Mouse (Mus musculus) liver, adult 2 months (tissue): ENCODE results near the gene Plgrkt. TPM values are rescaled to one million over a fixed set of nuclear protein-coding genes. Genes with fewer than 3 reads are reported as not detected.

Experiments used
- DNase-seq: peaks from one replicate; pipeline ENCODE4 v3.0.0-alpha.2; 2011; ENCODE audit warnings: low read depth, low spot score; ENCODE audit errors: extremely low read depth
- H3K27ac ChIP-seq: fragments of 200-500 bp; replicated peaks from 2 replicates; pipeline ENCODE4 v1.5.1; 2012; ENCODE audit warnings: low read depth, mild to moderate bottlenecking, control low read depth, inconsistent platforms, low read length; ENCODE audit not compliant: insufficient read depth
- H3K27me3 ChIP-seq: fragments of 200-500 bp; 2 replicates; pipeline ENCODE4 v1.6.1; 2012; ENCODE audit warnings: mild to moderate bottlenecking, moderate library complexity, low read length, inconsistent platforms; ENCODE audit not compliant: control insufficient read depth, insufficient read depth
- H3K36me3 ChIP-seq: fragments of 200-500 bp; 2 replicates; pipeline ENCODE4 v1.6.1; 2012; ENCODE audit warnings: low read length, inconsistent platforms; ENCODE audit not compliant: control insufficient read depth, insufficient read depth
- H3K4me1 ChIP-seq: fragments of 200-500 bp; 2 replicates; pipeline ENCODE4 v1.6.1; 2011; ENCODE audit warnings: low read length; ENCODE audit not compliant: control insufficient read depth, insufficient read depth
- H3K4me3 ChIP-seq: fragments of 200-500 bp; 2 replicates; pipeline ENCODE4 v1.5.1; 2011; ENCODE audit warnings: low read depth, mild to moderate bottlenecking, control low read depth, low read length, moderate library complexity; ENCODE audit not compliant: insufficient read depth
- H3K79me2 ChIP-seq: fragments of 200-500 bp; 2 replicates; pipeline ENCODE4 v1.6.1; 2012; ENCODE audit warnings: inconsistent platforms, mild to moderate bottlenecking, low read length, moderate library complexity; ENCODE audit not compliant: control insufficient read depth, insufficient read depth
- H3K9ac ChIP-seq: fragments of 200-500 bp; 2 replicates; pipeline ENCODE4 v1.6.1; 2012; ENCODE audit warnings: low read depth, mild to moderate bottlenecking, control low read depth, inconsistent platforms, low read length
- CTCF ChIP-seq: fragments of 200-500 bp; IDR thresholded peaks from 2 replicates; pipeline ENCODE4 v1.5.1; 2011; ENCODE audit warnings: low read depth, low read length, control low read depth
- POLR2A ChIP-seq: fragments of 200-500 bp; IDR thresholded peaks from 2 replicates; pipeline ENCODE4 v1.6.1; 2011; ENCODE audit warnings: low read length, control low read depth; ENCODE audit not compliant: insufficient read depth; ENCODE audit errors: extremely low read depth
- WGBS: fragments of 180-500 bp; shearing (Covaris S2); methylation state at CpG from one replicate; pipeline ENCODE4 v1.1.7; 2018; 5-methylcytosine and 5-hydroxymethylcytosine counted together
- polyA plus RNA-seq: library from polyadenylated mRNA; depleted of rRNA; stranded (reverse); fragments of >200 nt; gene quantifications from 2 replicates; pipeline ENCODE4 v1.2.3, GENCODE M21; 2012
- total RNA-seq: library from RNA; depleted of rRNA; stranded (reverse); fragments of >200 nt; gene quantifications from 2 replicates; pipeline ENCODE4 v1.2.3, GENCODE M21; 2014

The Plgrkt gene
- total and polyA plus RNA-seq, 2 experiments, result 14.0 to 14.8 TPM

DNA sequence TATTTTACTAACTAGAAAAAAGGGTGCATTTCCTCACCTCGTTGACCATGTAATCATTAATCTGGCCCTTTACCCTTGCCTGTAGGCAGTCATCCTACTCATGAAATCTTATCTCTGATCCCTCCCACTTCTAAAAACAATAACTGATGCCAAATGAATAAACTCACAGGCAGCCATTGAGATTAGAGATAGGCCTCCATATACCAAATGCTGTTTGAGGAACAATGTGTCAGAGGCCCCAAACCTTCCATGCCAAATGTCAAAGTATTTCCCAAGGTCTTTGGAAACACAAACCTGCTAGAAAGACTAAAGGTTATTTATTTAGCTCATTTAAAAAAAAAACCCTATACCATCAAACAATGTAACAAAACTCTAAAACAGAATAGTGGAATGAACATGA, 29.2 kb upstream of the Plgrkt start:
- H3K79me2 ChIP-seq, result no peaks in the 10 kb centered on the region
- WGBS, result 8% methylated on average over 1 of the region's 1 CpGs
- peaks cover 4% of the 10 kb centered on the region; the same call in 1 of the 2 replicates for H3K4me1 ChIP-seq
- no peaks in the 10 kb centered on the region for H3K36me3 ChIP-seq
- peak; percentile 87 for DNase-seq
- H3K4me3 ChIP-seq, result no peak overlapping the region
- TF ChIP-seq POLR2A (no peak), CTCF (no peak)
- no peak overlapping the region for H3K9ac ChIP-seq
- H3K27ac ChIP-seq, result no peak overlapping the region
- H3K27me3 ChIP-seq, result no peaks in the 10 kb centered on the region

GRCm38 (mm10) chr19:29394721-29395120, 27.5 kb upstream of the Plgrkt start:
- Histone ChIP-seq H3K4me1 (peaks cover 4% of the 10 kb centered on the region; the same call in 1 of the 2 replicates), H3K27me3 (no peaks in the 10 kb centered on the region), H3K36me3 (no peaks in the 10 kb centered on the region), H3K79me2 (no peaks in the 10 kb centered on the region), H3K27ac (no peak overlapping the region), H3K9ac (no peak overlapping the region), H3K4me3 (no peak overlapping the region)
- no peak for TF ChIP-seq CTCF
- no peak for TF ChIP-seq POLR2A
- DNase-seq, result peak; percentile 57
- 47% methylated on average over 2 of the region's 2 CpGs for WGBS

DNA sequence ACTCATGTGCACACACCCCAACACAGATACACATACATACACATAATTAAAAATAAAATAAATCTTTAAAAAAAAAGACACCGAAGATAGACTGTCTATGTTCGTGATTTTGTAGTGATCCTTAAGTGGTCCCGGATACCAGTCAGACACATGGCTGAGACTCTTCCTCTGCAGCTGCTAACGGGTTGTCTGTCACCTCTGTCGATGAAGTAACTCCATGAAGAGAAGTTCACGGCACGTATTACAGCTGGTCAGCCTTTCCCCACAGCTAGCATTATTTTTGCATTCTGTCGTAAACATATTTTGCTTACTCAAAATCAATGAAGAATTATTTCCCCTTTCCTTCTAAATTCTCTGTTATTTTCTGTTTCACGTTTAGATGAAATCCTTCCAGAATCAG, 26.1 kb upstream of the Plgrkt start:
- 91% methylated on average over 9 of the region's 9 CpGs for WGBS

GRCm38 (mm10) chr19:29391279-29391678, 24.1 kb upstream of the Plgrkt start:
- H3K36me3 ChIP-seq, result no peaks in the 10 kb centered on the region
- no peak overlapping the region for H3K9ac ChIP-seq
- H3K27ac ChIP-seq, result no peak overlapping the region
- TF ChIP-seq CTCF (no peak), POLR2A (no peak)
- H3K4me3 ChIP-seq, result no peak overlapping the region
- H3K27me3 ChIP-seq, result no peaks in the 10 kb centered on the region
- no peak for DNase-seq
- peaks cover 3% of the 10 kb centered on the region; the same call in 1 of the 2 replicates for H3K4me1 ChIP-seq
- WGBS, result 66% methylated on average over 4 of the region's 4 CpGs
- H3K79me2 ChIP-seq, result no peaks in the 10 kb centered on the region

More for the DNA sequence above, 26.1 kb upstream of the Plgrkt start:
- Histone ChIP-seq H3K79me2 (no peaks in the 10 kb centered on the region), H3K4me3 (no peak overlapping the region), H3K9ac (no peak overlapping the region), H3K27me3 (no peaks in the 10 kb centered on the region), H3K27ac (no peak overlapping the region), H3K4me1 (peaks cover 4% of the 10 kb centered on the region; the same call in 1 of the 2 replicates), H3K36me3 (no peaks in the 10 kb centered on the region)
- no peak for DNase-seq
- TF ChIP-seq POLR2A, result no peak
- no peak for TF ChIP-seq CTCF

- H3K27ac ChIP-seq, result no peak overlapping the region
- H3K9ac ChIP-seq, result no peak overlapping the region
- TF ChIP-seq POLR2A, result no peak
- TF ChIP-seq CTCF, result no peak
- H3K4me3 ChIP-seq, result no peak overlapping the region
- no peaks in the 10 kb centered on the region for H3K27me3 ChIP-seq
- WGBS, result 40% methylated on average over 5 of the region's 5 CpGs
- no peaks in the 10 kb centered on the region for H3K4me1 ChIP-seq
- no peaks in the 10 kb centered on the region for H3K36me3 ChIP-seq
- H3K79me2 ChIP-seq, result no peaks in the 10 kb centered on the region
- peak; percentile 82 for DNase-seq
Observed at GRCm38 (mm10) chr19:29390483-29390882, 23.3 kb upstream of the Plgrkt start.

- DNase-seq, result no peak
- no peak overlapping the region for H3K4me3 ChIP-seq
- WGBS, result 100% methylated on average over 1 of the region's 1 CpGs
- no peak for TF ChIP-seq CTCF
- TF ChIP-seq POLR2A, result no peak
- H3K4me1 ChIP-seq, result no peaks in the 10 kb centered on the region
- H3K9ac ChIP-seq, result no peak overlapping the region
- H3K79me2 ChIP-seq, result no peaks in the 10 kb centered on the region
- H3K36me3 ChIP-seq, result no peaks in the 10 kb centered on the region
- H3K27me3 ChIP-seq, result no peaks in the 10 kb centered on the region
- no peak overlapping the region for H3K27ac ChIP-seq
Observed at GRCm38 (mm10) chr19:29388818-29389217, 21.6 kb upstream of the Plgrkt start.
